Mouse (Mus musculus) kidney, embryonic 14.5 days (tissue): ENCODE results near the gene Btn1a1. TPM values are rescaled to one million over a fixed set of nuclear protein-coding genes. Genes with fewer than 3 reads are reported as not detected.
A peak's percentile ranks its signal among the peaks of the same experiment; 100 is the strongest.

ENCODE experiments used
- ATAC-seq: fragments of 200-750 bp; cut with Nextera tagmentation; 2 replicates; pipeline ENCODE4 v1.8.0; 2017; ENCODE audit warnings: moderate number of reproducible peaks, mild to moderate bottlenecking, moderate TSS enrichment, moderate library complexity; ENCODE audit not compliant: low FRiP score, low TSS enrichment
- H3K27ac ChIP-seq: fragments of 300-500 bp; sonication (generic); 2 replicates; pipeline ENCODE4 v1.5.1; 2014; ENCODE audit warnings: low read depth, mild to moderate bottlenecking, low read length, moderate library complexity, mixed read lengths
- H3K27me3 ChIP-seq: fragments of 300-500 bp; sonication (generic); 2 replicates; pipeline ENCODE4 v1.6.1; 2014; ENCODE audit warnings: mild to moderate bottlenecking, low read length; ENCODE audit not compliant: control insufficient read depth, insufficient read depth
- H3K36me3 ChIP-seq: fragments of 300-500 bp; sonication (generic); 2 replicates; pipeline ENCODE4 v1.6.1; 2014; ENCODE audit warnings: low read length, mixed read lengths; ENCODE audit not compliant: control insufficient read depth, insufficient read depth
- H3K4me1 ChIP-seq: fragments of 300-500 bp; sonication (generic); 2 replicates; pipeline ENCODE4 v1.6.1; 2014; ENCODE audit warnings: low read length, mixed read lengths; ENCODE audit not compliant: control insufficient read depth, insufficient read depth
- H3K4me2 ChIP-seq: fragments of 300-500 bp; sonication (generic); replicated peaks from 2 replicates; pipeline ENCODE4 v1.6.1; 2014; ENCODE audit warnings: low read depth, mild to moderate bottlenecking, low read length
- H3K4me3 ChIP-seq: fragments of 300-500 bp; sonication (generic); 2 replicates; pipeline ENCODE4 v1.5.1; 2014; ENCODE audit warnings: mild to moderate bottlenecking, low read length
- H3K9ac ChIP-seq: fragments of 300-500 bp; sonication (generic); 2 replicates; pipeline ENCODE4 v1.6.1; 2014; ENCODE audit warnings: low read depth, mild to moderate bottlenecking, low read length, moderate library complexity
- H3K9me3 ChIP-seq: fragments of 300-500 bp; sonication (generic); 2 replicates; pipeline ENCODE4 v1.6.1; 2016; ENCODE audit warnings: low read length; ENCODE audit not compliant: control insufficient read depth
- WGBS: fragments of 180-500 bp; shearing (Covaris S2); extraction: QIAGEN DNeasy Blood & Tissue Kit; methylation state at CpG from one replicate; pipeline ENCODE4 v1.1.7; 2014; 5-methylcytosine and 5-hydroxymethylcytosine counted together
- polyA plus RNA-seq: library from polyadenylated mRNA; unstranded; fragments of >200 nt; fragmentation: Nextera tagmentation; extraction: Ambion mirVana; gene quantifications from 2 replicates; pipeline ENCODE4 v1.2.1, GENCODE M21; 2014

Gene Btn1a1
- polyA plus RNA-seq: 0.09 TPM in 2 replicates

GRCm38 (mm10) chr13:23465600-23466109, at the start of gene Btn1a1:
Gene Btn1a1, minus strand, starts transcription at chr13:23465901.
- Histone ChIP-seq H3K27ac (no peak within 1 kb of the TSS), H3K4me2 (peak within 1 kb of the TSS; percentile 88), H3K27me3 (no peaks in the 10 kb centered on the region), H3K9ac (peak within 1 kb of the TSS; percentile 47; the same call in 1 of the 2 replicates), H3K9me3 (no peaks in the 10 kb centered on the region), H3K4me3 (peak within 1 kb of the TSS; percentile 59), H3K4me1 (peaks cover 5% of the 10 kb centered on the region; the same call in 1 of the 2 replicates), H3K36me3 (no peaks in the 10 kb centered on the region)
- ATAC-seq: no peak
- WGBS: under 1% methylated on average over 7 of the region's 7 CpGs

- H3K4me2 ChIP-seq: no peak overlapping the region
- 80% methylated on average over 5 of the region's 5 CpGs for WGBS
- no peak overlapping the region for H3K4me3 ChIP-seq
- ATAC-seq: no peak
- H3K27ac ChIP-seq: no peak overlapping the region
- H3K27me3 ChIP-seq: no peaks in the 10 kb centered on the region
- no peak overlapping the region for H3K9ac ChIP-seq
- H3K36me3 ChIP-seq: no peaks in the 10 kb centered on the region
- H3K4me1 ChIP-seq: peaks cover 5% of the 10 kb centered on the region; the same call in 1 of the 2 replicates
- no peaks in the 10 kb centered on the region for H3K9me3 ChIP-seq
These were observed 49.6 kb upstream of the Btn1a1 start for GRCm38 (mm10) chr13:23515281-23515680.

GRCm38 (mm10) chr13:23513517-23513916, 47.8 kb upstream of the Btn1a1 start:
- H3K27me3 ChIP-seq: no peaks in the 10 kb centered on the region
- no peak for ATAC-seq
- no peaks in the 10 kb centered on the region for H3K9me3 ChIP-seq
- H3K36me3 ChIP-seq: no peaks in the 10 kb centered on the region
- WGBS: 82% methylated on average over 1 of the region's 1 CpGs
- H3K9ac ChIP-seq: no peak overlapping the region
- H3K27ac ChIP-seq: no peak overlapping the region
- peaks cover 7% of the 10 kb centered on the region; the same call in 1 of the 2 replicates for H3K4me1 ChIP-seq
- no peak overlapping the region for H3K4me3 ChIP-seq
- H3K4me2 ChIP-seq: no peak overlapping the region

- no peak overlapping the region for H3K4me2 ChIP-seq
- peaks cover 14% of the 10 kb centered on the region for H3K4me1 ChIP-seq
- no peak for ATAC-seq
- 22% methylated on average over 1 of the region's 1 CpGs for WGBS
- H3K9me3 ChIP-seq: no peaks in the 10 kb centered on the region
- H3K36me3 ChIP-seq: no peaks in the 10 kb centered on the region
- no peak overlapping the region for H3K27ac ChIP-seq
- no peaks in the 10 kb centered on the region for H3K27me3 ChIP-seq
- H3K4me3 ChIP-seq: no peak overlapping the region
- no peak overlapping the region for H3K9ac ChIP-seq
These were observed 44.4 kb upstream of the Btn1a1 start for GRCm38 (mm10) chr13:23510127-23510526.

- H3K27me3 ChIP-seq: no peaks in the 10 kb centered on the region
- peak overlapping the region; percentile 14; the same call in 1 of the 2 replicates for H3K4me3 ChIP-seq
- 18% methylated on average over 14 of the region's 14 CpGs for WGBS
- peak overlapping the region; percentile 21 for H3K4me2 ChIP-seq
- peak; percentile 50; the same call in 1 of the 2 replicates for ATAC-seq
- peaks cover 18% of the 10 kb centered on the region for H3K4me1 ChIP-seq
- no peak overlapping the region for H3K9ac ChIP-seq
- no peak overlapping the region for H3K27ac ChIP-seq
- H3K9me3 ChIP-seq: no peaks in the 10 kb centered on the region
- no peaks in the 10 kb centered on the region for H3K36me3 ChIP-seq
These were observed 41.3 kb upstream of the Btn1a1 start for GRCm38 (mm10) chr13:23506819-23507515.

- Histone ChIP-seq H3K36me3 (no peaks in the 10 kb centered on the region), H3K4me3 (peak overlapping the region; percentile 31), H3K27ac (no peak overlapping the region), H3K27me3 (no peaks in the 10 kb centered on the region), H3K4me2 (peak overlapping the region; percentile 52), H3K9me3 (no peaks in the 10 kb centered on the region), H3K4me1 (peaks cover 23% of the 10 kb centered on the region), H3K9ac (no peak overlapping the region)
- 6% methylated on average over 13 of the region's 13 CpGs for WGBS
- ATAC-seq: no peak
These were observed 40.6 kb upstream of the Btn1a1 start for GRCm38 (mm10) chr13:23506351-23506750.

- 0 out of 2 replicates have a peak, but pooled peaks have one; percentile 28 for ATAC-seq
- Histone ChIP-seq H3K4me1 (peaks cover 23% of the 10 kb centered on the region), H3K27ac (0 out of 2 replicates have a peak overlapping the region, but pooled peaks have one; percentile 8), H3K9ac (peak overlapping the region; percentile 38; the same call in 1 of the 2 replicates), H3K9me3 (no peaks in the 10 kb centered on the region), H3K36me3 (no peaks in the 10 kb centered on the region), H3K4me3 (peak overlapping the region; percentile 31), H3K27me3 (no peaks in the 10 kb centered on the region), H3K4me2 (peak overlapping the region; percentile 52)
- 7% methylated on average over 14 of the region's 14 CpGs for WGBS
These were observed 40.1 kb upstream of the Btn1a1 start for GRCm38 (mm10) chr13:23505662-23506345.

GRCm38 (mm10) chr13:23503797-23504196, 38.1 kb upstream of the Btn1a1 start:
- no peak overlapping the region for H3K9ac ChIP-seq
- H3K4me1 ChIP-seq: peaks cover 19% of the 10 kb centered on the region
- no peaks in the 10 kb centered on the region for H3K9me3 ChIP-seq
- no peak overlapping the region for H3K4me3 ChIP-seq
- H3K36me3 ChIP-seq: no peaks in the 10 kb centered on the region
- no peaks in the 10 kb centered on the region for H3K27me3 ChIP-seq
- WGBS: 1% methylated on average over 9 of the region's 9 CpGs
- no peak for ATAC-seq
- H3K4me2 ChIP-seq: peak overlapping the region; percentile 24; the same call in 1 of the 2 replicates
- H3K27ac ChIP-seq: no peak overlapping the region

- WGBS: 42% methylated on average over 4 of the region's 4 CpGs
These were observed 37.2 kb upstream of the Btn1a1 start for GRCm38 (mm10) chr13:23502916-23503315.

More at GRCm38 (mm10) chr13:23502916-23503315, 37.2 kb upstream of the Btn1a1 start:
- Histone ChIP-seq H3K4me2 (no peak overlapping the region), H3K27me3 (no peaks in the 10 kb centered on the region), H3K9me3 (no peaks in the 10 kb centered on the region), H3K27ac (no peak overlapping the region), H3K9ac (no peak overlapping the region), H3K36me3 (no peaks in the 10 kb centered on the region), H3K4me1 (peaks cover 22% of the 10 kb centered on the region), H3K4me3 (no peak overlapping the region)
- no peak for ATAC-seq
